Mouse (Mus musculus): Measurements from ENCODE around the gene Rpl3l.

DNA sequence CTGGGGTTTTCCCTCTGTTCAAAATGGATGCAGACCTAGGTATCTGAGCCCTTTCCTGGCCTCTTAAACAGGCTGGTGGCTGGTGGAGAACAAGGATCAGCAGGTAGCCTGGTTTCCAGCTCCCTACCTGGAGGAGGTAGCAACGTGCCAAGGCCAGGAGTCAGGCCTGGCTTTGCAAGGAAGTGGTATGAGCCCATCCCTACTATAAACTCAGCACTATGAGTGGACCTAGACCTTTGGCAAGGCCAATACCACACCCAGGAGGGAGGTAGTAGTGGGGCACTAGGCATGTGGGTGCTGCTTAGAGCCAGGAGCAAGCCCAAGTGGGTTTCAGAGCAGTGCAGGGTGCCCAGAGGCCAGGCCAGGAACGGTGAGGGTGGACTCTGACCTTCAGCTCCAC is 28.1 kb upstream of the Rpl3l start:
- no peak for TF ChIP-seq CTCF (IDR thresholded peaks at IDR 0.05; ENCODE audit: control insufficient read depth, insufficient read depth, insufficient replicate concordance, low read depth, low read length)
- TF ChIP-seq POLR2A (IDR thresholded peaks at IDR 0.05; ENCODE audit: control insufficient read depth, low read depth, low read length), result no peak; the same call in 1 of the 2 replicates

All from testis, adult 2 months (tissue).